11 mouse cellular contexts compared by ENCODE assay signal in genomic region chr9:9199170-9199841, GRCm38 (mm10). TPM values are rescaled to one million over a fixed set of nuclear protein-coding genes. Genes with fewer than 3 reads are reported as not detected.
DNase-seq lines count a peak whose midpoint lies in the region; ATAC-seq and TF ChIP-seq lines count a peak whose summit lies in the region.
"Had no signal": no experiment of that assay in that cellular context is flagged by ENCODE, and none has a peak within 500 bp of the region (broad histone marks: within the 10 kb centered on the region; RNA-seq: fewer than 3 reads in every experiment).

No protein-coding gene starts in this region.

- no peak overlapping the region for H3K4me3 ChIP-seq in liver, postnatal 0 days (ENCODE audit: low read depth, low read length)
- H3K4me3 ChIP-seq in liver, embryonic 11.5 days (ENCODE audit: low read depth, low read length) = no peak overlapping the region
- H3K4me3 ChIP-seq: layer of hippocampus, adult 2 months; limb, embryonic 12.5 days had no signal

- 55% methylated on average over 8 of the region's 8 CpGs for WGBS in liver, postnatal 0 days (ENCODE audit: insufficient replicate concordance)
- 59% methylated on average over 8 of the region's 8 CpGs for WGBS in liver, embryonic 11.5 days

- H3K4me2 ChIP-seq in liver, postnatal 0 days (ENCODE audit: low read depth, low read length) = no peak overlapping the region
- H3K4me2 ChIP-seq in liver, embryonic 11.5 days = no peak overlapping the region
- H3K4me2 ChIP-seq: heart, embryonic 11.5 days; limb, embryonic 12.5 days had no signal

- no peak for TF ChIP-seq EP300 in liver, postnatal 0 days (IDR thresholded peaks at IDR 0.05; ENCODE audit: low read depth)

- no peaks in the 10 kb centered on the region for H3K4me1 ChIP-seq in liver, postnatal 0 days (ENCODE audit: insufficient read depth)
- H3K4me1 ChIP-seq in liver, embryonic 11.5 days (replicated peaks; ENCODE audit: control insufficient read depth, insufficient read depth, low read length) = no peaks in the 10 kb centered on the region

- H3K27me3 ChIP-seq in liver, postnatal 0 days (ENCODE audit: insufficient read depth, low read length) = no peaks in the 10 kb centered on the region
- no peaks in the 10 kb centered on the region for H3K27me3 ChIP-seq in liver, embryonic 11.5 days (replicated peaks; ENCODE audit: control insufficient read depth, insufficient read depth, low read length)
- H3K27me3 ChIP-seq: limb, embryonic 12.5 days had no signal

- no peak overlapping the region for H3K27ac ChIP-seq in liver, postnatal 0 days (ENCODE audit: low read depth)
- no peak overlapping the region for H3K27ac ChIP-seq in liver, embryonic 11.5 days (ENCODE audit: low read depth, low read length)
- H3K27ac ChIP-seq: layer of hippocampus, adult 2 months; limb, embryonic 12.5 days had no signal

- H3K9ac ChIP-seq in liver, postnatal 0 days (replicated peaks) = no peak overlapping the region
- H3K9ac ChIP-seq in liver, embryonic 11.5 days (ENCODE audit: low read depth, low read length) = no peak overlapping the region
- H3K9ac ChIP-seq: limb, embryonic 12.5 days had no signal

- ATAC-seq in frontal cortex, adult (ENCODE audit: low TSS enrichment) = peak; percentile 65; the same call in 1 of the 2 replicates
- 0 out of 2 replicates have a peak, but pooled peaks have one; percentile 29 for ATAC-seq in liver, postnatal 0 days
- ATAC-seq in liver, embryonic 11.5 days (replicated peaks; ENCODE audit: low FRiP score) = no peak; the same call in 1 of the 2 replicates

- TF ChIP-seq CTCF in liver, postnatal 0 days (IDR thresholded peaks at IDR 0.05; ENCODE audit: low read depth) = no peak

- DNase-seq in frontal cortex, postnatal 14 days (ENCODE audit: low spot score in 2 of 2) = no peak
- no peak for DNase-seq in liver, postnatal 0 days
- DNase-seq in liver, embryonic 11.5 days (ENCODE audit: low spot score) = no peak
- DNase-seq in R1 (ENCODE audit: low read depth, low spot score) = peak; percentile 19
- DNase-seq in gonadal fat pad, adult 2 months (ENCODE audit: low read depth) = peak; percentile 94
- no peak for DNase-seq in adrenal gland, adult 18-20 months (ENCODE audit: low spot score in 2 of 2)
- DNase-seq in urinary bladder, postnatal 10 days (ENCODE audit: low spot score) = no peak

- H3K36me3 ChIP-seq in liver, postnatal 0 days (replicated peaks; ENCODE audit: insufficient read depth, low read length) = no peaks in the 10 kb centered on the region
- H3K36me3 ChIP-seq in liver, embryonic 11.5 days (ENCODE audit: control insufficient read depth, insufficient read depth, low read length) = no peaks in the 10 kb centered on the region

- no peaks in the 10 kb centered on the region for H3K9me3 ChIP-seq in liver, postnatal 0 days (ENCODE audit: low read length)
- no peaks in the 10 kb centered on the region for H3K9me3 ChIP-seq in liver, embryonic 11.5 days (ENCODE audit: control insufficient read depth, low read length)
- H3K9me3 ChIP-seq: limb, embryonic 12.5 days had no signal

RNA-seq across cellular contexts. Expression of gene Arhgap42, which starts 39.6 kb away (rescaled TPM):
- 9.8 and 13.7 TPM in 2 replicates for polyA plus RNA-seq in liver, postnatal 0 days (2015; fragmentation: Nextera tagmentation; extraction: Ambion mirVana)
- 14.8 and 16.2 TPM in 2 replicates for polyA plus RNA-seq in liver, embryonic 11.5 days (2014; fragmentation: Nextera tagmentation; extraction: Ambion mirVana)
- polyA plus RNA-seq in gonadal fat pad, adult 2 months (2012; rRNA removed) = 3.5 and 6.1 TPM in 2 replicates
- 10 to 100 TPM; 16.5 to 33.8 TPM for total RNA-seq in adrenal gland, adult 18-20 months (2021)

Comparison
In these comparisons a context has a peak if more than half of its experiments do, and no peak if none do; other contexts are left out.
1. DNase-seq: peak in R1 (single experiment) and gonadal fat pad, adult 2 months (single experiment); none in frontal cortex, postnatal 14 days (0 of 2), liver, postnatal 0 days (single experiment), liver, embryonic 11.5 days (single experiment), adrenal gland, adult 18-20 months (0 of 2) and urinary bladder, postnatal 10 days (single experiment).